Mouse (Mus musculus): ENCODE measurements around the gene Ift122. TPM values are rescaled to one million over a fixed set of nuclear protein-coding genes. Genes with fewer than 3 reads are reported as not detected.
A peak's percentile ranks its signal among the peaks of the same experiment; 100 is the strongest.

Gene Ift122
- polyA plus RNA-seq, 1 experiment, result 4.6 TPM

- Histone ChIP-seq H3K4me3 (ENCODE audit: extremely low read depth, insufficient read depth, insufficient read length) (peak within 1 kb of the TSS; percentile 85), H3K27me3 (ENCODE audit: control insufficient read depth, insufficient read depth, low read length) (no peaks in the 10 kb centered on the region), H3K4me1 (ENCODE audit: control insufficient read depth, insufficient read depth, insufficient read length) (peaks cover 8% of the 10 kb centered on the region; the same call in 1 of the 2 replicates), H3K36me3 (ENCODE audit: control insufficient read depth, insufficient read depth, low read length) (peaks cover 19% of the 10 kb centered on the region), H3K27ac (ENCODE audit: insufficient read depth, low read length) (peak within 1 kb of the TSS; percentile 81)
- whole genome bisulfite sequencing, result under 1% methylated on average over 47 of the region's 47 CpGs
- peak; percentile 90 for TF ChIP-seq POLR2A (IDR thresholded peaks at IDR 0.05; ENCODE audit: low read depth, low read length)
- peak; percentile 16; the same call in 1 of the 2 replicates for TF ChIP-seq CTCF (IDR thresholded peaks at IDR 0.05; ENCODE audit: extremely low read depth, insufficient read depth, insufficient read length, insufficient replicate concordance)
- DNase-seq (ENCODE audit: low read depth in 1 of 2, low spot score in 2 of 2), result peak; percentile 82 to 90
Measured at GRCm38 (mm10) chr6:115808488-115809231, 44.6 kb upstream of the Ift122 start, which contains the start of gene Rpl32. Gene Rpl32 (minus strand): TSS chr6:115808747.

DNA sequence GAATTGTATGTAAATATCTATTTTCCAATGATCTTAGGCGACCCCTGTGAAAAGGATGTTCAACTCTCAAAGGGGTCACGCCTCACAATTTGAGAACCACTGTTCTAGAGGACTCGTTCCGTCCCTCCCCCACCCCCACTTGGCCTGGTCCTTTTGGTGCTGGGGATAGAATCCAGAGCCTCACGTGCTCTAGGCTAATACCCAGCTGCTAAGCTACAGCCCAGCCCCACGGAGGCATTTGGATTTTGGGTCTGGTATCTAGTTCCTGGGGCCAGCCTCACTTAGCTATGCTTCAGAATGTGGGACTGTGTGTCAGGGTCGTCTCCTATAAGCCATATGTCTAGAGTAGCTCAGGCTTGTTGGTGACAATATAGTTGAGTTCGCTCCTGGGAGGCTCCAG is 41.7 kb upstream of the Ift122 start:
- Histone ChIP-seq H3K27me3 (ENCODE audit: control insufficient read depth, insufficient read depth, low read length) (no peaks in the 10 kb centered on the region), H3K4me1 (ENCODE audit: control insufficient read depth, insufficient read depth, insufficient read length) (peaks cover 7% of the 10 kb centered on the region; the same call in 1 of the 2 replicates), H3K27ac (ENCODE audit: insufficient read depth, low read length) (no peak overlapping the region), H3K4me3 (ENCODE audit: extremely low read depth, insufficient read depth, insufficient read length) (no peak overlapping the region), H3K36me3 (ENCODE audit: control insufficient read depth, insufficient read depth, low read length) (peaks cover 5% of the 10 kb centered on the region)
- 85% methylated on average over 8 of the region's 8 CpGs for WGBS
- TF ChIP-seq POLR2A (IDR thresholded peaks at IDR 0.05; ENCODE audit: low read depth, low read length), result no peak
- no peak for TF ChIP-seq CTCF (IDR thresholded peaks at IDR 0.05; ENCODE audit: extremely low read depth, insufficient read depth, insufficient read length, insufficient replicate concordance)
- no peak for DNase-seq (ENCODE audit: low read depth in 1 of 2, low spot score in 2 of 2)

DNA sequence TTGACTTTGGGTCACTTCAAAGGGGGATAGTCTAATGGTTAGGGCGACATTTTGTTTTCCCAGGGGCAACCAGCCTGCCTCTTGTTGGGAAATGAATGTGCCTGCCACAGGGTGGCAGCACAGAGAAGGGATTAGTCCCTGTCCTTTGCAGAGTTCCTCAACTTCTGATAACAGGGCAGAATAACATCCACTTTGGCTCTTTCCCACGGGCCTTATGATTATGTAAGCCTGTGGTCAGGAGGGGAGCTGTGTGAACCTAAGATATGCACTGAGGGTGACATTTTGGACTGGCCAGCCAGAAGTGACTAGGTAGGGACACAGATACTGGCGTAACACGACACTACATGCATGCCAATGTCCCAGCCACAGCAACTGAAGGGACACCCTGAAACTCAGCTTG is 39.2 kb upstream of the Ift122 start:
- Histone ChIP-seq H3K27me3 (ENCODE audit: control insufficient read depth, insufficient read depth, low read length) (no peaks in the 10 kb centered on the region), H3K27ac (ENCODE audit: insufficient read depth, low read length) (no peak overlapping the region), H3K4me3 (ENCODE audit: extremely low read depth, insufficient read depth, insufficient read length) (no peak overlapping the region), H3K4me1 (ENCODE audit: control insufficient read depth, insufficient read depth, insufficient read length) (no peaks in the 10 kb centered on the region), H3K36me3 (ENCODE audit: control insufficient read depth, insufficient read depth, low read length) (no peaks in the 10 kb centered on the region)
- WGBS, result 39% methylated on average over 4 of the region's 4 CpGs
- TF ChIP-seq CTCF (IDR thresholded peaks at IDR 0.05; ENCODE audit: extremely low read depth, insufficient read depth, insufficient read length, insufficient replicate concordance), result peak; percentile 54; the same call in 1 of the 2 replicates
- no peak for TF ChIP-seq POLR2A (IDR thresholded peaks at IDR 0.05; ENCODE audit: low read depth, low read length)
- peak in 1 of 2 experiments; percentile 52 for DNase-seq (ENCODE audit: low read depth in 1 of 2, low spot score in 2 of 2)

DNA sequence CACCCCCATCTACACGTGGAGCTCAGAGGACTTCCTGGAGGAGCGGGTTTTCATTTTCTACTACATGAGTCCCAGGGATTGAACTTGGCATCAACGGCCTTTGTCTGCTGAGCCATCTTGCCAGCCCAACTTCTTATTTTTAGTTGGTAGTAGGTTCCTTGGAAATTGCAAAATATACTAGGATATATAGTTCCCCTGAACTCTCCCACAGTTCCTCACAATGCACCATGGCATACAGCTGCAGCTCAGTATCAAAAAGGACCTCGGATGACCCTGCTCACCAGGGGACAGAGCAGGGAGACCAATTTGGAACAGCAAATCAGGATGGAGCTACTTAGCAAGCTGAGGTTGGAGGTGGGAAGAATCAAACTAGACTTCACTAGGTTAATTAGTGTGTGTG is 38.2 kb upstream of the Ift122 start:
- Histone ChIP-seq H3K27me3 (ENCODE audit: control insufficient read depth, insufficient read depth, low read length) (no peaks in the 10 kb centered on the region), H3K27ac (ENCODE audit: insufficient read depth, low read length) (no peak overlapping the region), H3K36me3 (ENCODE audit: control insufficient read depth, insufficient read depth, low read length) (no peaks in the 10 kb centered on the region), H3K4me1 (ENCODE audit: control insufficient read depth, insufficient read depth, insufficient read length) (no peaks in the 10 kb centered on the region), H3K4me3 (ENCODE audit: extremely low read depth, insufficient read depth, insufficient read length) (no peak overlapping the region)
- WGBS, result 82% methylated on average over 4 of the region's 4 CpGs
- DNase-seq (ENCODE audit: low read depth in 1 of 2, low spot score in 2 of 2), result no peak
- no peak for TF ChIP-seq CTCF (IDR thresholded peaks at IDR 0.05; ENCODE audit: extremely low read depth, insufficient read depth, insufficient read length, insufficient replicate concordance)
- TF ChIP-seq POLR2A (IDR thresholded peaks at IDR 0.05; ENCODE audit: low read depth, low read length), result no peak

DNA sequence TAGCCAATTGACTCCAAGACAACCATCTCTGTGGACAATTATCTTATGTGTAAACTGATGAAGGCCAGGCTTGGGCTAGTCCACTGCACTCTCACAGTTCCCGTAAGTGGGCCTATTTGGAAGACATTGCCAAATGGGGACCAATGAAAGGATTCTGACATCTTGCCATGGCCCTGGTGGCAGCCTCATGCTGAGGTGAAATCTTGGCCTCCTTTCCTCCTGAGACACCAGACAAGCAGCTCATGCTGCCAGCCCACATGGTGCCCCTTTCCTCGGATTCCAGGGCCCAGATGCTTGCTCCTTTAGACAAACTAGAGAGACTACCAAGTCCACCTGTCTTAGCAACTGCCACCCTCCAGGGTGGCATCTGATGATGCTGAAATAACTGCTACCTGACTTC is 35.1 kb upstream of the Ift122 start:
- Histone ChIP-seq H3K4me3 (ENCODE audit: extremely low read depth, insufficient read depth, insufficient read length) (no peak overlapping the region), H3K4me1 (ENCODE audit: control insufficient read depth, insufficient read depth, insufficient read length) (no peaks in the 10 kb centered on the region), H3K36me3 (ENCODE audit: control insufficient read depth, insufficient read depth, low read length) (no peaks in the 10 kb centered on the region), H3K27ac (ENCODE audit: insufficient read depth, low read length) (no peak overlapping the region), H3K27me3 (ENCODE audit: control insufficient read depth, insufficient read depth, low read length) (no peaks in the 10 kb centered on the region)
- TF ChIP-seq CTCF (IDR thresholded peaks at IDR 0.05; ENCODE audit: extremely low read depth, insufficient read depth, insufficient read length, insufficient replicate concordance) (no peak), POLR2A (IDR thresholded peaks at IDR 0.05; ENCODE audit: low read depth, low read length) (no peak)
- DNase-seq (ENCODE audit: low read depth in 1 of 2, low spot score in 2 of 2), result no peak
- 85% methylated on average over 2 of the region's 2 CpGs for WGBS

DNA sequence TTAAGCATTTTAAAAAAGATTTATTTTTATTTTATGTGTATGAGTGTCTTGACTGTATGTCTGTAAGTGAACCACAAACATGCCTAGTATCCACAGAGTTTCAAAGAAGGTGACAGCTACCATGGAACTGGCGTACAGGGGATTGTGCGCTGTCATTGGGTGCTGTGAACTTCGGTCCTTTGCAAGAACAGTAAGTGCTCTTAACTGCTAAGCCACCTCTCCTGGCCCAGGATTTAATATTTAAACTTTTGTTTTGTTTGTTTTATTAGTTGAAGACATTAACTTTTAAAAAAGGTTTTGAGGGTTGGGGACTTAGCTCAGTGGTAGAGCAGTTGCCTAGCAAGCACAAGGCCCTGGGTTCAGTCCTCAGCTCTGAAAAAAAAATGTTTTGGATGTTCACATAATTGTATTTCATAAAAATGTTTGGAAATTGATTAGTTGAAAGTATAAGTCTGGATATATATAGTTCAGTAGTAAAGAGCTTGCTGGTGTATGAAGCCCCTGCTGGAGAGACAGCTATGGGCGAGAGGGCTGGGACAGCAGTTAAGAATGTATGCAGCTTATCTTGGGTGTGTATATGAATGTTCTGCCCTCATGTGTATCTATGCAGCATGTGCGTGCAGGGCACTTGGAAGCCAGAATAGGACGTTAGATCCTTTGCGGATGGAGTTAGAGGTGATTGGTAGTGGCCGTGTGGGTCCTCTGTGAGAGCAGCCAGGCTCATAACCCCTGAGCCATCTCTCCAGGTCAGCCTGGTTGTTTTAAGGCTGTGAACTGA is 31.9 kb upstream of the Ift122 start:
- no peak overlapping the region for H3K4me3 ChIP-seq (ENCODE audit: extremely low read depth, insufficient read depth, insufficient read length)
- H3K4me1 ChIP-seq (ENCODE audit: control insufficient read depth, insufficient read depth, insufficient read length), result no peaks in the 10 kb centered on the region
- 90% methylated on average over 8 of the region's 8 CpGs for WGBS
- no peak overlapping the region for H3K27ac ChIP-seq (ENCODE audit: insufficient read depth, low read length)
- H3K27me3 ChIP-seq (ENCODE audit: control insufficient read depth, insufficient read depth, low read length), result no peaks in the 10 kb centered on the region
- H3K36me3 ChIP-seq (ENCODE audit: control insufficient read depth, insufficient read depth, low read length), result no peaks in the 10 kb centered on the region
- DNase-seq (ENCODE audit: low read depth in 1 of 2, low spot score in 2 of 2), result no peak
- TF ChIP-seq CTCF (IDR thresholded peaks at IDR 0.05; ENCODE audit: extremely low read depth, insufficient read depth, insufficient read length, insufficient replicate concordance) (no peak), POLR2A (IDR thresholded peaks at IDR 0.05; ENCODE audit: low read depth, low read length) (no peak)
